Mouse (Mus musculus): ENCODE measurements around the gene Gm20671. TPM values are rescaled to one million over a fixed set of nuclear protein-coding genes. Genes with fewer than 3 reads are reported as not detected.
A peak's percentile ranks its signal among the peaks of the same experiment; 100 is the strongest.
"Not testable (repeated sequence)": the region's sequence is repeated elsewhere in the genome, so short reads cannot be mapped to it uniquely, and the experiment has no call there.

Gene Gm20671
- total RNA-seq (2021), result not detected

DNA sequence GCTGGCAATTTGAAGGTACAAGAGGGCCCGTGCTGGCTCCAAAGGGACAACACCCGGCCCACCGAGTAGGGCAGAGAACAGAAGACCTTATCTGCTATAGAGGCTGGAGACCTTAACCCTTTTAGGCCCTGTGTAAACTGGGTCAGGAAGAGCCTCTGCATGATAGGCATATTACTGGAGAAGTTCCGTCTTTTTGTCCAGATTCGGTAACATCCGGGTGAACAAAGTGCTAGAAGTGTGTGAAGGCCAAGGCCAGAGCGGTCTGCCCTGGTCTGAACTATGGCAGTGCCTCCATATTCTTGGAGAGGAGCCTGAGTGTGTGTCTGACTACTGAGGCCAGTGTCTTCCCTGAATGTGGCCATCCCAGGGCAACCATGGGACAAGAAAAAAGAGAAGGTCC is at the start of gene Gm20671:
Gm20671 (minus strand) TSS at position 101 of the 400 bp plus-strand sequence.
- DNase-seq (ENCODE audit: extremely low spot score in 1 of 2, low spot score in 1 of 2), result no peak

- DNase-seq (ENCODE audit: extremely low spot score in 1 of 2, low spot score in 1 of 2), result no peak
These were observed 45.4 kb upstream of the Gm20671 start for GRCm38 (mm10) chr5:32872346-32872745.

GRCm38 (mm10) chr5:32869389-32870024 is 42.6 kb upstream of the Gm20671 start:
- DNase-seq (ENCODE audit: extremely low spot score in 1 of 2, low spot score in 1 of 2), result no peak

GRCm38 (mm10) chr5:32863253-32864228 is 36.6 kb upstream of the Gm20671 start, which contains the start of gene Depdc5:
Gene Depdc5, plus strand, starts transcription at chr5:32863701.
- DNase-seq (ENCODE audit: extremely low spot score in 1 of 2, low spot score in 1 of 2), result peak; percentile 71 to 83

GRCm38 (mm10) chr5:32862469-32863132 is 35.7 kb upstream of the Gm20671 start:
- no peak for DNase-seq (ENCODE audit: extremely low spot score in 1 of 2, low spot score in 1 of 2)

DNA sequence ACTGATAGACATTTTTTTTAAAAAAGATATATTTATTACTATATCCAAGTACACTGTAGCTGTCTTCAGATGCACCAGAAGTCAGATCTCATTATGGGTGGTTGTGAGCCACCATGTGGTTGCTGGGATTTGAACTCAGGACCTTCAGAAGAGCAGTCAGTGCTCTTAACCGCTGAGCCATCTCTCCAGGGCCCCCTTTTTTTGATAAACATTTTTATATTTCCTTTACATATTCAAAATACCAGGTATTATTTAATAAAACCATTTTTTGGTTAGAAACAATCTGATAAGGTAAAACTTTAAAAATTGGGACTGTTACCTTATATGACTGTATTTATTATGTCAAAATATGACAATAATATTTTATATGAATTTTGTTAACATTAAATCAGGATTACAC is 34.2 kb upstream of the Gm20671 start:
- no peak for DNase-seq (ENCODE audit: extremely low spot score in 1 of 2, low spot score in 1 of 2)

DNA sequence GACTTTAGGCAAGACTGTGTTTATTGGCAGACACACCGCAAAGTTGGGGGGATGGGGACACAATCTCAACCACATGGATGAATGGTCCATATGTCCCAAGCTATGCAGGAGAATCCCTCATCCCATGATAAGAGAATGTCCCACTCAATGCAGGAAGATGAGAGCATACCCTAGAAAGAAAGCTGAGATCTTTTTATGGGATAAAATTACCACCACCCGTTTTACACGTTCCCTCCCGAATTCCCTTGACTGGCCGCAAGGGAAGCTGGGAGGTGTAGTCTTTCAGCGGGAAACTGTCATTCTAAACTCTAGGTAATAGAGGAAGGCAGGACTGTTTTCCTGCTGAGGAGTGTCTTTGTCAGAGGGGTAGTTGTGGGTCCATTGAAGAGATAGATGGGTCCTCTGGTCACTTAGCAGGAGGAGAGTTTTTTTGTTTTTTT is 30.9 kb upstream of the Gm20671 start:
- peak in 1 of 2 experiments; percentile 29 for DNase-seq (ENCODE audit: extremely low spot score in 1 of 2, low spot score in 1 of 2)

- not testable (repeated sequence) for DNase-seq (ENCODE audit: extremely low spot score in 1 of 2, low spot score in 1 of 2)
These were observed 28.4 kb upstream of the Gm20671 start for GRCm38 (mm10) chr5:32855274-32855673.

- no peak for DNase-seq (ENCODE audit: extremely low spot score in 1 of 2, low spot score in 1 of 2)
These were observed 27.9 kb upstream of the Gm20671 start for GRCm38 (mm10) chr5:32854818-32855217.

- peak; percentile 100 for DNase-seq (ENCODE audit: extremely low spot score in 1 of 2, low spot score in 1 of 2)
These were observed 27.0 kb upstream of the Gm20671 start, which contains the start of gene Prr14l for GRCm38 (mm10) chr5:32853731-32854507. Gene Prr14l, minus strand, starts transcription at chr5:32854256.

GRCm38 (mm10) chr5:32852026-32852425 is 25.1 kb upstream of the Gm20671 start:
- DNase-seq (ENCODE audit: extremely low spot score in 1 of 2, low spot score in 1 of 2), result no peak

- DNase-seq (ENCODE audit: extremely low spot score in 1 of 2, low spot score in 1 of 2), result not testable (repeated sequence)
These were observed 22.7 kb upstream of the Gm20671 start for GRCm38 (mm10) chr5:32849580-32849979.

GRCm38 (mm10) chr5:32849178-32849577 is 22.3 kb upstream of the Gm20671 start:
- DNase-seq (ENCODE audit: extremely low spot score in 1 of 2, low spot score in 1 of 2), result no peak

- DNase-seq (ENCODE audit: extremely low spot score in 1 of 2, low spot score in 1 of 2), result no peak
These were observed 13.1 kb upstream of the Gm20671 start for GRCm38 (mm10) chr5:32840029-32840428.

DNA sequence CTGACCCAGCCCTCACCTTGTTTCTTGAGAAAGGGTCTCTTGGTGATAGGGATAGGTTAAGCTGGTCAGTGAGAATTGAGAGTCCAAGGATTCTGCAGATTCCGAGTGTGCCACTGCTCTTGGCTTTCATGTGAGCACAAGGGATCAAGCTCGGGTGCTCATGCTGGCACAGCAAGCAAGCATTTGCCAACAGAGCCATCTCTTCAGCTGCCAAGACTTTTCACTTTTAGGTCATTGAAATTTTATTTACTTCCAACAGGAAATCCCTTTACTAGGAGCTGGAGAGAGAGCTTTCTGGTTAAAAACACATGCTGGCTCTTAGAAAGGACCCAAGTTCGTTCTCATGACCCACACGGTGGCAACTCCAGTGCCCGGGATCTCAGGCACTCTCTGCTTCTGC is 10.1 kb upstream of the Gm20671 start:
- DNase-seq (ENCODE audit: extremely low spot score in 1 of 2, low spot score in 1 of 2), result no peak

- DNase-seq (ENCODE audit: extremely low spot score in 1 of 2, low spot score in 1 of 2), result no peak
These were observed 7.6 kb upstream of the Gm20671 start for GRCm38 (mm10) chr5:32834497-32834896.

- DNase-seq (ENCODE audit: extremely low spot score in 1 of 2, low spot score in 1 of 2), result no peak
These were observed 3.1 kb upstream of the Gm20671 start for GRCm38 (mm10) chr5:32830054-32830453.

DNA sequence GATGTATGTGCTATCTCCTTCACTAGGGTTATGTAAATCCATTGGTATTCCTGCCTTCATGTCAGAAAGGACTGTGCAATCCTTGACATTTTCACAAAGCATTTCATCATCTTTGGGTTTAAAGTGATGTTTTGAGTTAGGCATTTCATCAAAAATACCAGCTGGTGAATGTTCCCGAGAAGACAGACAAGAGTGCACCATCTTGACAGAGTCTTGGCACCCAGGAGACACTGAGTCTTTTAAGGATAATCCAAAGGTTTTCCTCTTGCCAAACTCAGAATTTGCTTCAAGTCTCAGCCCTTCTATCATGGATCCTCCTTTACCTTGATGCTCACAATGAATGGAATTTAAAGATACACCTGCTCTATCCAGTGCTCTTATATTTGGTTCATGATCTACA is 1.9 kb upstream of the Gm20671 start:
- not testable (repeated sequence) for DNase-seq (ENCODE audit: extremely low spot score in 1 of 2, low spot score in 1 of 2)

GRCm38 (mm10) chr5:32820471-32820870 is 6.4 kb downstream of the Gm20671 start:
- DNase-seq (ENCODE audit: extremely low spot score in 1 of 2, low spot score in 1 of 2), result peak; percentile 21 to 24

DNA sequence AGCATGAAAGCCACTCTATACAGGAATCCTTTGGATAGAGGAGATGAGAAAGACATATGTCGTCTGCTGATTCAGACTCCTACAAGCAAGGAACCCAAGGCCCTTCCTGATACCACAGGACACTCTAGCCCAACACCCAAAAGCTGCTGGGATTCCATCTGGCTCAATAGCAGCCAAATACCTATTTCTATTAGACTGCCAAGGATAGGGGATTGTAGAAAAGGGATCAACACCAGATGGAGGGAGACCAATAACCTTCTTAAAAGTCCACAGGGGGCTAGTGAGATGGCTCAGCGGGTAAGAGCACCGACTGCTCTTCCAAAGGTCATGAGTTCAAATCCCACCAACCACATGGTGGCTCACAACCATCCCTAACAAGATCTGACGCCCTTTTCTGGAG is 11.5 kb downstream of the Gm20671 start:
- no peak for DNase-seq (ENCODE audit: extremely low spot score in 1 of 2, low spot score in 1 of 2)

Measured in layer of hippocampus, postnatal 25 days (tissue).